Mouse (Mus musculus) G1E (cell line): ENCODE data around the gene Them4.

Source experiments
- CTCF ChIP-seq: IDR thresholded peaks from 2 replicates; pipeline ENCODE4 v1.5.1; 2012; ENCODE audit warnings: low read depth, low read length, inconsistent platforms, mixed read lengths
- GATA2 ChIP-seq: IDR thresholded peaks from 2 replicates; pipeline ENCODE4 v1.6.1; 2012; ENCODE audit warnings: low read depth, low read length, inconsistent platforms, borderline replicate concordance
- POLR2AphosphoS5 ChIP-seq: IDR thresholded peaks from 2 replicates; pipeline ENCODE4 v1.6.1; 2012; ENCODE audit warnings: low read depth, low read length, inconsistent platforms; ENCODE audit not compliant: insufficient replicate concordance

DNA sequence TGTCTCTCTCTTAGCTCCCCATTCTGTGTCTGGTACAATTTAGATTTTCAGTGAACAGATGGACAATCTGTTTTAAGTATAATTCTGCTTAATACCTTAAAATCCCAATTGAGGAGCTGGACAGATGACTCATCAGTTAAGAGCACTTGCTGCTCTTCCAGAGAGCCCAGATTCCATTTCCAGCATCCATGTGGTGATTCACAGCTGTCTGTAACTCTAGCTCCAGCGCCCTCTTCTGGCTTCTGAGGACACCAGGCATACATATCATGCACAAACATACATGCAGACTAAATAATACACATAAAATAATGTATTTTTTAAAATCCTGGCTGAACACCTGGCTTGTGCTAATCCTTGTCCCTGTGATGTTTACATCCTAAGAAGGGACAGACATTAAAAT, 50.9 kb downstream of the Them4 start:
- no peak for TF ChIP-seq POLR2AphosphoS5
- TF ChIP-seq CTCF = no peak
- TF ChIP-seq GATA2 = no peak
